ENCODE assay signal across 7 mouse cellular contexts in genomic region chr5:112342463-112343204, GRCm38 (mm10). TPM values are rescaled to one million over a fixed set of nuclear protein-coding genes. Genes with fewer than 3 reads are reported as not detected.
DNase-seq lines count a peak whose midpoint lies in the region; ATAC-seq lines count a peak whose summit lies in the region.

Gene Srrd, minus strand, starts transcription at chr5:112343040.
Gene Hps4, plus strand, starts transcription at chr5:112343083.

- peak within 1 kb of the TSS; percentile 80 for H3K9ac ChIP-seq in midbrain, embryonic 12.5 days (replicated peaks)

- peak within 1 kb of the TSS; percentile 97 for H3K4me3 ChIP-seq in embryonic facial prominence, embryonic 10.5 days
- peak within 1 kb of the TSS; percentile 97 for H3K4me3 ChIP-seq in limb, embryonic 10.5 days
- H3K4me3 ChIP-seq in midbrain, embryonic 12.5 days: peak within 1 kb of the TSS; percentile 68

- H3K4me2 ChIP-seq in midbrain, embryonic 12.5 days (replicated peaks): peak within 1 kb of the TSS; percentile 79

- H3K27ac ChIP-seq in embryonic facial prominence, embryonic 10.5 days (replicated peaks): peak within 1 kb of the TSS; percentile 93
- peak within 1 kb of the TSS; percentile 93 for H3K27ac ChIP-seq in limb, embryonic 10.5 days
- peak within 1 kb of the TSS; percentile 40; the same call in 1 of the 2 replicates for H3K27ac ChIP-seq in midbrain, embryonic 12.5 days (replicated peaks)

- peak; percentile 79 for ATAC-seq in granulocyte monocyte progenitor cell, adult 5-6 weeks (replicated peaks; ENCODE audit: poor library complexity, severe bottlenecking)
- peak; percentile 53 for ATAC-seq in midbrain, embryonic 12.5 days (ENCODE audit: low FRiP score, low read depth)

- H3K9me3 ChIP-seq in embryonic facial prominence, embryonic 10.5 days: no peaks in the 10 kb centered on the region
- no peaks in the 10 kb centered on the region for H3K9me3 ChIP-seq in limb, embryonic 10.5 days (replicated peaks)
- H3K9me3 ChIP-seq in midbrain, embryonic 12.5 days: no peaks in the 10 kb centered on the region

- DNase-seq in adrenal gland, postnatal 10 days: peak; percentile 94
- peak; percentile 88 for DNase-seq in embryonic facial prominence, embryonic 10.5 days (ENCODE audit: low spot score)
- DNase-seq in kidney, adult 11 months: peak; percentile 59
- DNase-seq in limb, embryonic 10.5 days (ENCODE audit: low spot score): peak; percentile 94
- peak; percentile 59 for DNase-seq in skeletal muscle tissue, adult 2 months (ENCODE audit: low read depth, low spot score)

- peaks cover 57% of the 10 kb centered on the region for H3K36me3 ChIP-seq in embryonic facial prominence, embryonic 10.5 days (replicated peaks)
- H3K36me3 ChIP-seq in limb, embryonic 10.5 days: peaks cover 54% of the 10 kb centered on the region
- H3K36me3 ChIP-seq in midbrain, embryonic 12.5 days: peaks cover 40% of the 10 kb centered on the region

- H3K27me3 ChIP-seq in embryonic facial prominence, embryonic 10.5 days (replicated peaks; ENCODE audit: low read depth, poor library complexity, severe bottlenecking): no peaks in the 10 kb centered on the region
- H3K27me3 ChIP-seq in limb, embryonic 10.5 days (ENCODE audit: low read depth, poor library complexity, severe bottlenecking): no peaks in the 10 kb centered on the region
- H3K27me3 ChIP-seq in midbrain, embryonic 12.5 days: no peaks in the 10 kb centered on the region

- peaks cover 42% of the 10 kb centered on the region for H3K4me1 ChIP-seq in embryonic facial prominence, embryonic 10.5 days
- H3K4me1 ChIP-seq in limb, embryonic 10.5 days: peaks cover 33% of the 10 kb centered on the region
- peaks cover 40% of the 10 kb centered on the region for H3K4me1 ChIP-seq in midbrain, embryonic 12.5 days

- WGBS in embryonic facial prominence, embryonic 10.5 days: 2% methylated on average over 64 of the region's 64 CpGs
- 2% methylated on average over 60 of the region's 64 CpGs for WGBS in limb, embryonic 10.5 days
- 2% methylated on average over 64 of the region's 64 CpGs for WGBS in midbrain, embryonic 12.5 days

RNA-seq across cellular contexts. Expression of gene Srrd, which starts in this region (rescaled TPM):
- total RNA-seq in adrenal gland, postnatal 10 days (2021): 10 to 100 TPM; 15.7 to 25.8 TPM
- polyA plus RNA-seq in embryonic facial prominence, embryonic 10.5 days (2016; fragmentation: Nextera tagmentation; extraction: Ambion mirVana): 48.2 and 51.6 TPM in 2 replicates
- total RNA-seq in granulocyte monocyte progenitor cell, adult 5-6 weeks (2014; fragmentation: Nextera tagmentation): 40.5 and 47.7 TPM in 2 replicates
- 15.6 and 17.6 TPM in 2 replicates for total RNA-seq in granulocyte monocyte progenitor cell, adult 5-6 weeks (2017)
- polyA plus RNA-seq in limb, embryonic 10.5 days (2016; fragmentation: Nextera tagmentation; extraction: Ambion mirVana): 56.2 and 59.2 TPM in 2 replicates
- polyA plus RNA-seq in midbrain, embryonic 12.5 days (2016; fragmentation: Nextera tagmentation; extraction: Ambion mirVana): 48.4 and 48.6 TPM in 2 replicates

RNA-seq across cellular contexts. Expression of gene Hps4, which starts in this region (rescaled TPM):
- 10 to 100 TPM; 25.7 to 29.6 TPM for total RNA-seq in adrenal gland, postnatal 10 days (2021)
- 36.1 and 36.9 TPM in 2 replicates for polyA plus RNA-seq in embryonic facial prominence, embryonic 10.5 days (2016; fragmentation: Nextera tagmentation; extraction: Ambion mirVana)
- total RNA-seq in granulocyte monocyte progenitor cell, adult 5-6 weeks (2014; fragmentation: Nextera tagmentation): 16.4 and 32.1 TPM in 2 replicates
- 10.5 and 13.6 TPM in 2 replicates for total RNA-seq in granulocyte monocyte progenitor cell, adult 5-6 weeks (2017)
- polyA plus RNA-seq in limb, embryonic 10.5 days (2016; fragmentation: Nextera tagmentation; extraction: Ambion mirVana): 38.9 and 39.1 TPM in 2 replicates
- polyA plus RNA-seq in midbrain, embryonic 12.5 days (2016; fragmentation: Nextera tagmentation; extraction: Ambion mirVana): 35.7 and 38.4 TPM in 2 replicates

Comparison
In these comparisons a context has a peak if more than half of its experiments do, and no peak if none do; other contexts are left out.
1. Peak in every context shown above with its lines: DNase-seq, ATAC-seq, H3K4me3 ChIP-seq and H3K27ac ChIP-seq.
2. H3K27ac ChIP-seq: peak in every context shown above with its lines; median percentile 93 in embryonic facial prominence, embryonic 10.5 days; 93 in limb, embryonic 10.5 days; 40 in midbrain, embryonic 12.5 days.